Mouse (Mus musculus): ENCODE results near the gene 4930562C15Rik.

The 4930562C15Rik gene

DNA sequence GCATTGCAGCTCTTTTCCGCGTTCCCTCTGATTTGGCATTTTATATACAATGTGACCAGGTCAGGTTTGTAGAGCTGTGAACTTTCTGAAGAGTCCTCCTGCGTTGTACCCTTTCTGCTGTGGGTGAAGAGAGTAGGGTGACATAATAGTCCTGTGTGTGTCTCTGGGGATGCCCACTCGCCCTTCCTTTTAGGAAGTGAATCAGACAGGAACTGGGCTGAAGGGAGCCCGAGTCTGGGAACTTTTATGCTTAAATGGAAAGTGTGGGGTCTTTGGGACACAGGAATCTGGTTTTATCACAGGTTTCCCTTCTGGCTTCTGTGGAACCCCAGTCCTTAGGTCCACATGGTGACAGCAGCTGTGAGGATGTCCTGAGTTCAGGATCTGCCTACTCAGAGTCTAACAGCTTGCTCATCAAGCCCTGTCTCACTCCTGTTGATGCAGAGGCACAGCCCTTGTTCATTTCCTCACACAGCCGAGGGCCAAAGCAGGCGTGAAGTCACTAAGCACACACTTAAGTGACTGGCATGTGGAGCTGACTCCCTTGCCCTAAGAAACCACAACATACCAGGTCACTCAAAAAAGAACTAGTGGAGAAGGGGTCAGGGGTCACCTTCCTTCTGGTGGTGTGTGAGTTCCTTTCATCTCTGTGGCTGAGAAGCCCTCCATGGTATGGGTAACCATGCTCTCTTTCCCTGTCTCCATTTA lies 59.1 kb downstream of the 4930562C15Rik start:
- DNase-seq: peak in 1 of 2 experiments; percentile 68

DNA sequence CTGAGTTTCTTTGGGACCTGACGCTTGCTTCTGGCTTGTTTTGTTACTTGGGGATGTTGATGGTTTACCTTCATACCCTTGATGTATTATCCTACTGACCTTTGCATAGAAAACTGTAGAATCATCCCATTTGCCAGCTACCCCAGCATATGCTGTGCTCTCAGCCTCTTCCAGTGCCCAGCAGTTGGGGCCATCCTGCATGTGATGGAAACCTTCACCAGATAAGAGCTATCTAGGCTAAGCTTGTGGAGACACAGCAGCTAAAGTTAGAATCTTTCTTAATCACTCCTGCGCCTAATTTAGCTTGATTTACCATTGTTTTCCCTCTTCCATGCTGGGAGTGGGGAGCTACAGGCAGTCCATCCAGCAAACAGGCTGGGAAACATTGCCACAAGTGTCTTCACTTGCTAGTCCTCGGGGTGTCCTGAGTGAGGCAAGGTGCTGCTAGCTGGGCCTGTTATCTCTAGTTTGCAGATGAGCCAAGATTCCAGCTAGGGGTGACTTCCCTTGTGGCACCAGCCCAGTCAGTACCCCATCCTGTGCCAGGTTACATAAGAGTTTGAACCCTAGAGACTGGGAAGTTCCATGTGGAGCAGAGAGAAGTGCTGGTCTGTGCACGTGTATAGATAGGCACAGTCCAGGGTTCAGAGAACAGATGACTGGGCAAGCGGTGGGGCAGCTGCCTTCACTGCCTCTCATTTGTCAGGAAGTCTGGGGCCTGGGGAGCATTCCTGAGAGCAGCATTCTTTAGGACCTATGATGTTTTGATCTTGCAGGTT lies 61.2 kb downstream of the 4930562C15Rik start:
- no peak for DNase-seq

DNA sequence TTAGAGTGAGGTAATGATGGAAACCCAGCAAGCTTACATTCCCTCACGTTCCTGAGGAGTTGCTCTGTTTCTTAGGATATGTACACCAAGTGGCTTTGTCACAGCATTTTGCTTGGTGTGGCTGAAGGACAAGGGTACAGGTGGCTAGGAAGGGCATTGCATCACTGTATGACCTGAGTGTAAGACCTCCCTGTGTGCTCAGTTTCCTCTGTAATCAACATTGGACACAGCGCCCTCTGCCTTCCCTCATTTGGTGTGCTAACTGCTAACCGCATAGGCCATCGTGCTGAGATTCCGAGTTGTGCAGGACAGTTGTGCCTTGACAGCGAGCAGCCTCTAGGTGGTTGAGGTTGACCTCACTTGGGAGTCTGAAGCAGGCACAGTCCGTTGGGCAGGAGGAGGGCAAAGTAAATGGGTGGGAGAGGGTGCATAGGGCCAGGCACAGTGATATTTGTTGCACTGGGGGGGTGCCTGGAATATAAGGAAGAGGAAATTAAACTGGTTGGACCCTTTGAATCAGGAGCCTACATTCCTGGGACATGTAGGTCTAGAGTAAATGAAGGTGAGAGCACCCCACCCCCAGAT lies 62.0 kb downstream of the 4930562C15Rik start:
- no peak for DNase-seq

DNA sequence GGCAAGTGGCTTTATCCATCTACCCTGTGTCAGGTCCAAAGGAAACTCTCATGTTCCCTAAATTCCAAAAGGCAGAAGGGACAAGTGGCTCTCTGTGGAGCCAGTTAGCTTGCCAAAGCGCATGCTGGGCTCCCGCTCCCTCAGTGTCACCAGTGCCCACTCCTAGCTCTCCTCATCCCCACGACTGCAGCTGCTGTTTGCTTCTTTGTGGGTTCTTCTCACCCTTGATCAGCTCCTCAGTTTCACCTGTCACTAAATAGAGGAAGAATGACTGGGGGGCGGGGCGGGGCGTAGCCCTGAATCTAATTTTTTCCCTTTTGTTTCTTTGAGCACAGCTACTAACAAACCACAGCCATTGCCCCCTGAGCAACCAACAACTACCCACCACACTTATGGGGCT lies 63.7 kb downstream of the 4930562C15Rik start:
- no peak for DNase-seq

DNA sequence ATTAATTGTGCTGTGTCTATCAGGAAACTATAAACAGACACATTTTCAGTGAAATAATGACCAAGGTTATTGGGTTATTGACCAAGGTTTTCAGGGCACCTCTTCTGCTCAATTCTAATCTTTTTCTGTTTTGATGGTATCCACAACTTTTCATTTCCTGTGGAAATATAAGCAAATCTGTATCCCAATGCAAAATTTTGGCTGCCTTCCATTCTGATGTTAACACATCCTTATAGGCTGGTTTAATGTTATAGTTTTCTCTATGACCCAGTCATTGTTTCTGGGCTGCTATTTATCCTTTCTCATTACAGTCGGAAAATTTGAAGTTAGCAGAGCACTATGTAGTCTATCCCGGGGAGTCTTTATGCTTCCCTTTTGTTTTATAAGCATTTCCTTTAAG lies 64.5 kb downstream of the 4930562C15Rik start:
- DNase-seq: no peak

DNA sequence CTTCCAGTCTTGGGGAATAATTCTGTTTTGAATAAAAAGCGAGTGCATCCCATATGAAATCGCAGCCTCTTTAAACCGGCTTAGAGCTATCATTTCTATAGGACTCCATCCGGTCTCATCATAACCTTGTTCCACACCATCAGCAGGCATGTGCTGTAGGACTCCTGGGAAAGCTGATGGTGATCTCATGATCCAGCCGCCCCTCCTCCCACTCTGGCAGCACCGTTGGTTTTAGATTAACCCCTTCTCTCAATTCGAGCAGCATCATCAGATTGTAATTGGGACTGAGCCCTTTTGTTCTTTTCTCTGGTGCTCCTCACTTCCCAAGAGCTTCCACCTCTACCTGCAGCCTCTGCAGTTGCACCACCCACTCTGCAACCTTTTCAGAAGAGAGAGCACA lies 66.0 kb downstream of the 4930562C15Rik start:
- no peak for DNase-seq

DNA sequence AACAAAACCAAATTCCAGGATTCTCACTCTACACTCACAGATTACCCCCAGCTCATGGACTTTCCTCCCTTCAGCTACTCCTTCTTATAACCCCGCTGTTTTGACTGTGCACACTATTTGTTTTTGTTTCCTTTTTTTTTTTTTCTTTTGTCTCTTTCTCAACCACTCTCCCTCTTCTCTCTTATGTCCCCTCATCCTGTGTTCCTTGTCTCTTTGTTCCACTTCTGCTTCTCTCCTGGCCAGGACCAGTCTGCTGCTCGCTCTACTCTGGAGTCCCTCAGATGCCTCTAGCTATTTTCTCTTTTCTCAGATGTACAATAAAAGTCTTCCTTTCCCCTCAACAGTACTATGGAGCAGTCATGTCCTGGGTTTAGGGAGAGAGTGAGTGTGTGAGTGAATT lies 67.2 kb downstream of the 4930562C15Rik start:
- DNase-seq: no peak

DNA sequence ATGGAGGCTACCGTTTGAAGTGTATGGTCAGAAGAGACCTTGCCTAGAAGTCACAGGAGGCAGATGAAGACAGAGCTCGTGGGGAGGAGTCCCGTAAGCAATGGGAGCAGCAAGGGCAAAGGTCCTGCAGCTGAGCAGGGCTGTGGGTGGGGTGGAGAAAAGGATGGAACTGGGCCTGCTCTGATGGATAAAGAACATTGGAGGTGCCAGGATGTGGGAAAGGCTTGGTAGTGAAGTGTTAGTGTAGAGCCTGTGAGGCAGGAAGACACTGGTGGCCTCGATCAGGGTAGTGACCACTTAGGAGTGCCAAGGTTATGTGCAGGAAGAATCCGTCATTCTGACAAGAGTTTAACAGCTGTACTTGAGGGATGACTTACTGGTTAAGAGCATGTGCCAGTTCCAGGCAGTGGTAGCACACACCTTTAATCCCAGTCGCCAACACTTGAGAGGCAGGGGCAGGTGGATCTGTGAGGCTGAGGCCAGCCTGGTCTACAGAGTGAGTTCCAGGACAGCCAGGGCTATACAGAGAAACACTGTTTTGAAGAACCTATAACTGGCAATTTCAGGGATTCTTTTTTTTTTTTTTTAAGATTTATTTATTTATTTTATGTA lies 68.4 kb downstream of the 4930562C15Rik start:
- no peak for DNase-seq

DNA sequence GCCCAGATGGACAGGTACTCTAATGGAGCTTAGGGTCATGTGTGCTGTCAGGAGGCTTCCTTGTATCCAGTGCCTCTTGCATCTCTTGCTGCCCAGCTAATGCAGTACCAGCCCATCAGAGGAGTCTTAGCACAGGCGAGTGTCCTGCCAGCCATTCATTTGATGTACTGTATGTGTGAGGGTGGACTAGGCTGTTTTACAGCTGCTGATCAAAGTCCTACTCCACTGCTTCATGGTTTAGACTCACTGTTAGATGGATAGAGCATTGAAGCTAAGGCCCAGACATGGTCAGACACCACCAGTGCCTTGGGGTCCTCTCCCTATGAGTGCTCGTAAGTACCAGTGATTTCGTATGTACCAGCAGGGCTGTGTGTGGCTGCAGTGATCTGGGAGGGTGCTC lies 69.7 kb downstream of the 4930562C15Rik start:
- DNase-seq: no peak

DNA sequence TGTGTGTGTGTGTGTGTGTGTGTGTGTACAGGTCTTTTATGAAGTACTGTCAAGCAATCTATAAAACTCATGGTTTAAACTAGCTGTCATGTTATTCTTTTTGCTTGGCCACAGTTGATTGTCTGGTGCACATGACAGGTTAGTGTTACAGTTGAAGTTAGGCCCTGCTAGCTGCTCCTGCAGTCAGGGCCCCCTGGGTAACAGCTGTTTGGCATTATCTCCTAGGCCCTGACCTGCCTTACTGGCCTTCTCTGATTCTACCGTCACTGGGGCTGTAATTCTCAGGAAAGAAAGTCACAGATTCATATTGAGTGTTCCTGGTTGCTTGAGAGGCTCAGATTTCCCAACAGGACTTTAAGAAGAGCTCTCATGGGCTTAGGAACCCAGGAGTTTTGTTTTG lies 70.4 kb downstream of the 4930562C15Rik start:
- no peak for DNase-seq

DNA sequence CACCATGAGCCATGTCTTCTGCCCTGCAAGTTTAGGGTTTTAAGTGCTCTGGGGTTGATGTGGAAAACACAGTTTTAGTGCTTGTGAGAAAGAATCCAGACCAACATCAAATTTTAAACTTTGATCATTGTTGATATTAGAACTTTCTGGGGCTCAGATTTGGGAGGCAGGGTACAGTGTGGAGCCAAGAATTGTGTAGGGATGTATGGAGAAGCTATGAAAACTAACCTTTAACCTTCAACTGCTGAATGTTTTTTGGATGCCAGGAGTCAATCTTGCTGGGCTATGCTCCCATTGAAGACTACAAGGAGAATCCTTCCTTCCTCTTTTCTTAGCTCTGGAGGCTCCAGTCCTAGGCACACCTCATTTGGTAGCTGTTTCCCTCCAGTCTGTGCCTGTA lies 71.3 kb downstream of the 4930562C15Rik start:
- no peak for DNase-seq

DNA sequence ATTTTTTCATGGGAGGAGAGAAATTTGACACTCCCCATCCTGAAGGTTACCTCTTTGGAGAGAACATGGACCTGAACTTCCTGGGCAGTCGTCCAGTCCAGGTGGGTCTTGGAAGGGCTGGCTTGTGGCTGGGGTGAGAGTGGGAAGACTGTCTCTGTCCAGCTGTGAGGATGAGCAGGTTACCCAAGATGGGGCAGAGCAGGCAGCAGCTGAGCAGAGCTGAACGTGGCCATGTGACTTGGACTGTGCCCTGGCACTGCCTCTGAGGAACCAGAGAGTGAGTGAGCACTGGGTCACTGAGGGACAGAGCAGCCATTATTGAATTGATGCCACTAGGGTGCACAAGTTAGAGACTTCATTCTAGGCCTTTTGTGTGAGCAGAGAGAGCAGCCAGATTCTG lies 72.2 kb downstream of the 4930562C15Rik start:
- no peak for DNase-seq

DNA sequence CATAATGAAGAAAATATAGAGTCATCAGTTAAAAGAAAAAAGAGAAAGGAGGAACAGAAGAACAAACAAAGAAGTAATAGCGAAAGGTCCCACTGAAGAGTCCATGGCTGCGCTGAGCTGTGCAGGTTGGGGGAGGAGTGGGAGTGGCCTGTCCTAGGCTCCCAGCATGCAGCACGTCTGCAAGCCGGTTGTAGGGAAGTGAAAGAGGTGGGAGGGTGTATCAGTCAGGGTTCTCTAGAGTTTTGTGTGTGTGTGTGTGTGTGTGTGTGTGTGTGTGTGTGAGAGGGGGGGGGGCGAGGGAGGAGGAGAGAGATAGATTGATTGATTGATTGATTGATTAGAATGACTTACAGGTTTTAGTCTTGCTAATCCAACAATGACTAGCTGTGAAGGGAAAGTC lies 72.8 kb downstream of the 4930562C15Rik start:
- peak in 1 of 2 experiments; percentile 52 for DNase-seq

DNA sequence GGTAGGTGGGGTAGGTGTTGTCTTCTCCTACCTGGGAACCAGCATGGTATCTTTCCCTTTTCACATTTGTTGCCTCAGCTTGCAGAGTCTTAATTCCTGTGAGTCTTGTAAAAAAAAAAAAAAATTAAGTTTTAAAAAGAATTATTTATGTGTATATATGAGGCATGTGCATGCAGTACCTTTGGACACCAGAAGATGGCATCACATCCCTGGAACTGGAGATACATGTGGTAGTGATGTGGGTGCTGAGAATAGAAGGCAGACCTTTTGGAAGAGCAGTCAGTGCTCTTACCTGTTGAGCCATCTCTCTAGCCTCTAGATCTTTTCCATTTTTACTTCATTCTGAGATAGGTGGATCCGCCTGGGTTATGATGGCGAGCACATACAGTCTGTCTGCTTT lies 74.5 kb downstream of the 4930562C15Rik start:
- DNase-seq: no peak

DNA sequence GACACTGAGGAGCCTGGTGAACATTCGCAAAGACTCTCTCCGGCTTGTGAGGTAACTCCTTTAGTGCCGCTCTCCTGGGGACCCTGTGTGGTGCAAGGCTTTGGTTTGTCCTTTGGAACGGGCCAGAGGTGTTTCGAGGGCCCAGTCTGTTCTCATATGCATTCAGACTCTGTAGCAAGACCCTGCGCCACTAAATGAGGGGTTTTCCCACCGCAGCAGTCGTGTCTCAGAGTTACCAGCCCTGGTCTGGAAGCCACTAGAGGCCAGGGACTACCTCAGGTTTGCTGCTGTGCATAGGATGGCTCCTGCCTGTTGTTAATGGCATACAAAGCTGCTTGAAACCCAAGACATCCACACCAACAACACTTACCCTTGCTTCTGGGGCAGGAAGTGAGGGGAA lies 75.5 kb downstream of the 4930562C15Rik start:
- DNase-seq: no peak

DNA sequence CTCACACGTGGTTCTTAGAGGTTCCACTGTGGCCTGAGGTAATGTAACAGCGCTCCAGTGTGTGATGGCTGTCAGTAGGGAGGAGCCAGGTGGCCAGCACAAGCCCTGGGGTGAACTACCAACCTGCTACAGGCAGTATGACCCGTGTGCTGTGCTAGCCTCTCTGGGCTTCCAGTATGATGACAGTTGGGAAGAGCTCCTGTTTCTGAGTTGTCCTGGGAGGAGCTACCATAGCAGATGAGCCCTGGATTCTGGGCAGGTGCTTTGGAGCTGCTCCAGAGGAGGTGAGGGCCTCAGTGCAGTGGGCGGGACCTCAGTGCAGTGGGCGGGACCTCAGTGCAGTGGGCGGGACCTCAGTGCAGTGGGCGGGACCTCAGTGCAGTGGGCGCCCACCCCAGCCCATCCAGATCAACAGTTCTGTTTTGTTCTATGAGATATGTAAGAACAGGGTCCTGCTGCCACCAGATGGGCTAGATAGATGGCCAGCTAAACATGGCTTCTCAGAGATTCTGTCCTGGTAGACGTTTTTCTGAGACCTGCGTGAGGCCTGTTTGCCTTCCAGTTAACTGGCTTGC lies 76.9 kb downstream of the 4930562C15Rik start:
- DNase-seq: no peak

DNA sequence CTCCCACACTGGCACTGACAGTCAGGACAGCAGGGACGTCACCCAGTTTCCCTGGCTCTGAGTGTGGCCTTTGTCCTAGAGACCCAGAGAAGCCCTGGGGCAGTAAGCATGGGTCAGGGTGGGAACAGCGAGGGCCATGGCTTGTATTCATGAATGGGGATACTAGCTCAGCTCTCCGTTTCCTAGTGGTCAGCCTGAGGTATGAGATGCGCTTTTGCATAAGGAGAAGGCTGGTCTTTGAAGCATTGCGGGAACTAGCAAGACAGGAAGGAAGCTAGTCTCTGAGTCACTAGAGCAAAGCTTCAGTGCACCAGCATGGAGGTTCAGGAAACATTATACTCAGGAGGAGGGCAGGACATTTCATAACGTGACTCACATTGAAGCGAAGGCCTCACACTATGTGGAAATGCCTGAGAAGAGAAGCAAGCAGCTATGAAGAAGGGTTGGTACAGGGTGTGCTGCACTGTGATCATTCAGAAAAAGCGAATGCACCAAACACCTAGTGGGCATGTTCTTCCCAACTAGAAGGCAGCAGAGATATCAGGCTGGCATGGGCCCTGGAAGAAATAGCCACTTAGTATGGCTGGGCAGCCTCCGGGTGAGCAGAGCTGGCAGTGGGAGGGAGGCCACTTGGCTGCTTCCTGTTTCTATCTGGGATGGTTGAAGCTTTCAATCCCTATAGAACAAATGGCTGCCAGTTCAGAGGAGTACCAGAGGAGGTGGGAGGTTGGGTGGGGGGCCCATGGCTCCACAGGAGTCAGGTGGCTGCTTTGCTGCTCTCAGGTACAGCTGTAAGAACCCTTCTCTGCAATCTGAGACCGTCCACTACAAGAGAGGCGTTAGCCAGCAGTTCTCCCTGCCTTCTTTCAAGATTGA lies 77.9 kb downstream of the 4930562C15Rik start:
- peak in 1 of 2 experiments; percentile 52 for DNase-seq

DNA sequence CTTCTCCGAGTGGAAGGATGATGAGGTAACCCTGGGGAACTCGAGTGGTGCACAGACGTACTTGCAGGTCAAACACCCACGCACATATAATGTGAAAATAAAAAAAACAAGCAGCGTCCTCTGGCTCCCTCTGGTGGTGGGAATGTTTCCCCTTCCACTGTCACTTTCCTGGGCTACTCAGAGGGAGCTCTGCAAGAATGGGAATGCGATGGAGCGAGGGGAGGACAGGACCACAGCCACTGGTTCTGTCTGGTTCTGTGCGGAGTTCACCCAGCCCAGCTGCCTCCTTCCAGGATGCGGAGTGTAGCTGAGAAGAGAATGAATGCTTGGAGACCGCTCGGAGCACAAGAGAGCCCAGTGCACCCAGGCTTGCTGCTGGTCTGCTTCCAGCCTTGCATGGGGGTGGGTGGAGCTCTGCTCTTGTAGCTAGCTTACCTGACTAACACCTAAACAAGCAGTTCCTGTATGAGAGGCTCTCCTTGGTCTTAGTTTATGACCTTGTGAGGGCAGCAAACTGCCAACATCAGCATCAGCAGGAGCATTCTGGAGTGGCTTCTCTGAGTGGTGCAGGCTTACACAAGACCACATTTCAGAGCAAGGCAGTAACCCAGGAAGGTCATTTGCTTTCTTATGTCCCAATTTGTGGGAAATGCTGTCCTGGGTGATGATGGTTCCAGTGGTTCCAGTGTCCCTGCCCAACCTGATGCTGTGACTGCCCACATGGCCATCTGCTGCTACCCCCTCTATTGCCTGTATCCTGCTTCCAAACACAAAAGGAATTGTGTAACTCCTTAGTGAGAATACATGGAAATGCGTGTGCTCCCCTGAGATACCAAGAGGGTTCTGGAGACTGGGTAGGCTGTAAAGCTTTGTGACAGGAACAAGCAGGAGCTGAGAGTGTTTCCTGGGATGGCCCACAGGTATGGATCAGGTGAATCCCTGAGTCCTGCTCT lies 78.8 kb downstream of the 4930562C15Rik start:
- peak; percentile 84 to 93 for DNase-seq

DNA sequence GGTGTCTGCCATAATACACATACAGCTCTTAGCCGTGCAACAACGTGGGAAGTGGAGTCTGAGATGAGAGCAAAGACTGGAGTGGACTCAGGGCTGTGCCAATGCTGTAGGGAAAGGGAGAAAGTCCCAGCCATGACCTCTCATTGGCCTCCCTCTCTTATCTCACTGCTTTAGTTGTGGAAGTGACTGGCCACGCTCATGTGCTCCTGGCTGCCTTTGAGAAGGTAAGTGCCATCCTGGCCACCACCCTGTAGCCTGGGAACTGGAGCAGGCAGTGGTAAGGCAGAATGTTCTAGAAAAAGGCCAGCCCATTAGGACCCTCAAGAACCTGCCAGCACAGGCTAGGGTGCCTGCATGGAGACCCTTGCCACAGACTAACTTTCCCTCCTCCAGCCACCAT lies 80.7 kb downstream of the 4930562C15Rik start:
- DNase-seq: no peak

DNA sequence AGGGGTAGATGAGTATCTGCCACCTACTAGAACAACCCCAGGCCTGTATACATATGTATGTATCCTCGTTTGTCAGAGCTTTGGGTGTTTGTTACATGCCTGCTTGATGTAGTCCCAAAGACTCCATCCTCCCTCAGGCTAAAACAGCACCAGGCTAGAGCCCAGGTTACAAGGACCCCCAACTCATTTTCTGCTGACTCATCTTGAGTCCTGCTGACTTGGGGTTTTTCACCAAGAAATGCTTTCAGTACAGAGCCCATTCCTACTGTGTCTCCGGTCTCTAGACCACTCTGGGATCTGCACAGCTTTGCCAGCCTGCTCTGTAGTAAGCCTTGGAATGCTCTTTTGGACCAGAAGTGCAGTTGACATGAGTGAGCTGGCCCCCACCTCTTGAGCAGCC lies 81.4 kb downstream of the 4930562C15Rik start:
- DNase-seq: no peak
